Mouse (Mus musculus) bone marrow, adult 2 months (tissue): ENCODE data around the gene Inpp5d. TPM values are rescaled to one million over a fixed set of nuclear protein-coding genes. Genes with fewer than 3 reads are reported as not detected.

Source experiments
- H3K27ac ChIP-seq: fragments of 200-500 bp; 2 replicates; pipeline ENCODE4 v1.5.1; 2012; ENCODE audit warnings: low read depth, mild to moderate bottlenecking, control low read depth, inconsistent platforms, low read length; ENCODE audit not compliant: control insufficient read depth, poor library complexity, insufficient read depth
- H3K4me1 ChIP-seq: fragments of 200-500 bp; 2 replicates; pipeline ENCODE4 v1.6.1; 2011; ENCODE audit warnings: low read length; ENCODE audit not compliant: control insufficient read depth, insufficient read depth
- H3K4me3 ChIP-seq: fragments of 200-500 bp; replicated peaks from 2 replicates; pipeline ENCODE3; 2011; ENCODE audit warnings: mild to moderate bottlenecking, low read depth, low read length, control low read depth; ENCODE audit not compliant: control insufficient read depth
- CTCF ChIP-seq: fragments of 200-500 bp; IDR thresholded peaks from 2 replicates; pipeline ENCODE4 v1.5.1; 2011; ENCODE audit warnings: low read length, control low read depth; ENCODE audit not compliant: control insufficient read depth, insufficient read depth
- POLR2A ChIP-seq: fragments of 200-500 bp; IDR thresholded peaks from 2 replicates; pipeline ENCODE4 v1.6.1; 2011; ENCODE audit warnings: low read depth, mild to moderate bottlenecking, control low read depth, low read length, borderline replicate concordance; ENCODE audit not compliant: control insufficient read depth
- WGBS: fragments of 180-500 bp; shearing (Covaris S2); methylation state at CpG from one replicate; pipeline ENCODE4 v1.1.7; 2018; 5-methylcytosine and 5-hydroxymethylcytosine counted together
- polyA plus RNA-seq: library from polyadenylated mRNA; stranded (reverse); fragments of >200 nt; gene quantifications from 2 replicates; pipeline ENCODE4 v1.2.4, GENCODE M21; 2011; ENCODE audit warnings: low replicate concordance; ENCODE audit not compliant: missing spikeins, insufficient read depth, insufficient read length

Gene Inpp5d
- polyA plus RNA-seq, 1 experiment = 80.4 TPM

- peaks cover 26% of the 10 kb centered on the region for H3K4me1 ChIP-seq
- WGBS = 40% methylated on average over 2 of the region's 2 CpGs
- H3K4me3 ChIP-seq = no peak overlapping the region
- TF ChIP-seq CTCF (no peak), POLR2A (no peak)
- H3K27ac ChIP-seq = no peak overlapping the region
Observed at GRCm38 (mm10) chr1:87628085-87628484, 8.0 kb downstream of the Inpp5d start.

GRCm38 (mm10) chr1:87631584-87631983 is 11.5 kb downstream of the Inpp5d start:
- 57% methylated on average over 10 of the region's 10 CpGs for whole genome bisulfite sequencing
- no peak overlapping the region for H3K27ac ChIP-seq
- H3K4me1 ChIP-seq = peaks cover 20% of the 10 kb centered on the region
- no peak for TF ChIP-seq POLR2A
- TF ChIP-seq CTCF = no peak
- no peak overlapping the region for H3K4me3 ChIP-seq

- WGBS = 26% methylated on average over 6 of the region's 6 CpGs
- Histone ChIP-seq H3K4me3 (no peak overlapping the region), H3K4me1 (peaks cover 19% of the 10 kb centered on the region), H3K27ac (peak overlapping the region; percentile 22; the same call in 1 of the 2 replicates)
- no peak for TF ChIP-seq POLR2A
- no peak for TF ChIP-seq CTCF
Observed at GRCm38 (mm10) chr1:87632163-87632562, 12.1 kb downstream of the Inpp5d start.

GRCm38 (mm10) chr1:87636716-87637117 is 16.6 kb downstream of the Inpp5d start:
- TF ChIP-seq POLR2A = no peak
- no peak for TF ChIP-seq CTCF
- no peak overlapping the region for H3K4me3 ChIP-seq
- peaks cover 31% of the 10 kb centered on the region for H3K4me1 ChIP-seq
- peak overlapping the region; percentile 69 for H3K27ac ChIP-seq
- 61% methylated on average over 12 of the region's 12 CpGs for WGBS

GRCm38 (mm10) chr1:87637121-87637877 is 17.2 kb downstream of the Inpp5d start:
- WGBS = 7% methylated on average over 4 of the region's 4 CpGs
- Histone ChIP-seq H3K4me1 (peaks cover 30% of the 10 kb centered on the region), H3K4me3 (no peak overlapping the region), H3K27ac (peak overlapping the region; percentile 69)
- TF ChIP-seq POLR2A (no peak), CTCF (no peak)

- Histone ChIP-seq H3K4me3 (no peak overlapping the region), H3K27ac (peak overlapping the region; percentile 71), H3K4me1 (peaks cover 28% of the 10 kb centered on the region)
- TF ChIP-seq CTCF (no peak), POLR2A (no peak)
- WGBS = 8% methylated on average over 4 of the region's 4 CpGs
Observed at GRCm38 (mm10) chr1:87637878-87638600, 17.9 kb downstream of the Inpp5d start.

GRCm38 (mm10) chr1:87639724-87640123 is 19.6 kb downstream of the Inpp5d start:
- Histone ChIP-seq H3K27ac (peak overlapping the region; percentile 54), H3K4me1 (peaks cover 28% of the 10 kb centered on the region), H3K4me3 (no peak overlapping the region)
- TF ChIP-seq CTCF (no peak), POLR2A (no peak)
- WGBS = 36% methylated on average over 8 of the region's 8 CpGs

- H3K4me3 ChIP-seq = no peak overlapping the region
- 6% methylated on average over 17 of the region's 17 CpGs for WGBS
- peaks cover 26% of the 10 kb centered on the region for H3K4me1 ChIP-seq
- TF ChIP-seq CTCF (no peak), POLR2A (no peak)
- H3K27ac ChIP-seq = peak overlapping the region; percentile 54
Observed at GRCm38 (mm10) chr1:87640165-87640661, 20.1 kb downstream of the Inpp5d start.
